Mouse (Mus musculus): ENCODE data around the gene Catsper3. TPM values are rescaled to one million over a fixed set of nuclear protein-coding genes. Genes with fewer than 3 reads are reported as not detected.

The Catsper3 gene
- not detected in 2 replicates for total RNA-seq (2014; fragmentation: Nextera tagmentation)
- total RNA-seq (2017) = not detected in 2 replicates

DNA sequence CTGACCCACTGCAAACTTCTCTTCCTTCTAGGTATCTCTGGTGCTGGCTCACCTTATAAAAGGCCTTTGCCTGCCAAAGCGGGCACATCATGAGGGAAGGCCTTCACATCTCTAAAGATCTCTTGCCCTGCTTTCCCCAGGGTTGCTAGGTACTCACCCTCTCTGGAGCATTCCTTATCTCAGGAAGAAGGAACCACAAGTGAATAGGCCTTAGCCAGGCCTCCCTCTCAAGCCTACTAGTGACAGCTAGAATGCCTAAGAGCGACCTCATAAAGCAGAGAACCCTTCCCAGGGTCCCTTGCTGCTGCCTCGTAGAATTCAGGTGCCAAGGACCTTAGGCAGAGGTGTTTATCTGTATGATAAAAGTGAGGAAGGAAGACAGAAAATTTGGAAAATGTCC is at the start of gene Catsper3:
Catsper3 (plus strand) TSS at position 301 of the 400 bp plus-strand sequence.
- ATAC-seq (replicated peaks; ENCODE audit: low FRiP score, low TSS enrichment, poor library complexity, severe bottlenecking) = no peak

DNA sequence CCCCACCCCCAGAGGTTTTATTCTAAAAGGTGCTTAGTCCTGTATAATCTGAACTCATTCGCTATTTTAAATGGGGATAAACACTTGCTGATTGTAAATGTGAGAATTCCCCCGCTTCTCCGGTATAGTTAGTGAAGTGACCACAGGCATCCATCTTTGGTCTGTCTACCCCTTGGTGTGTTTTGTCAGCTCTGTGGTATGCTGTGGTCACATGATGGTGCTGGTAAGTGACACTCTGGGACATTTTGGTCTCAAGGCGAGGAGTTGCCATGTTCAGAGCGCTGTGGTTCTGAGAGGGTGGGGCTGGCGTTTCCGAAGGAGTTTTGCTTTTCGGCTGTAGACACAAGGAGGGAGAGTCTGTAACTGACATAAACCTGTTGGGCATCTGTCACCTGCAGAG is 46.5 kb upstream of the Catsper3 start:
- ATAC-seq (replicated peaks; ENCODE audit: low FRiP score, low TSS enrichment, poor library complexity, severe bottlenecking) = no peak

GRCm38 (mm10) chr13:55742306-55742705 is 42.1 kb upstream of the Catsper3 start:
- no peak for ATAC-seq (replicated peaks; ENCODE audit: low FRiP score, low TSS enrichment, poor library complexity, severe bottlenecking)

DNA sequence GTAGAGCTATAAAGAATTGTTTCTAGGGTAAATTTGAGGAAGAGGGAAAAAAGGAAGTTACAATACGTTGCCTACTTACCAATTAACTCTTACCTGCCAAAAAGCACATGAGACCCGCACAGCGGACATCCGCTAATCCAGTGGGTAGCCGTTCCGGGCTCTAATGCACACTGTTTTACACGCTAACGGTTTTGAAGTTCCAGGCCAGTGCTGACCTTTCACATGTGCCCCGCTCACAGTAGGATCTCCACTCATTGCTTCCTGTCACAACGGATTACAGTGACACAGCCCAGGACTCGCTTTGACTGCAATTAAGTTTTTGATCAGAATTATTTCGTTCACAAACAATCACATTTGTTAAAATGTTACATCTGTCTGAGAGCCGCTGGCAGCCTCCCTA is 30.0 kb upstream of the Catsper3 start:
- ATAC-seq (replicated peaks; ENCODE audit: low FRiP score, low TSS enrichment, poor library complexity, severe bottlenecking) = 0 out of 2 replicates have a peak, but pooled peaks have one; percentile 27

GRCm38 (mm10) chr13:55756789-55757188 is 27.6 kb upstream of the Catsper3 start:
- ATAC-seq (replicated peaks; ENCODE audit: low FRiP score, low TSS enrichment, poor library complexity, severe bottlenecking) = no peak

DNA sequence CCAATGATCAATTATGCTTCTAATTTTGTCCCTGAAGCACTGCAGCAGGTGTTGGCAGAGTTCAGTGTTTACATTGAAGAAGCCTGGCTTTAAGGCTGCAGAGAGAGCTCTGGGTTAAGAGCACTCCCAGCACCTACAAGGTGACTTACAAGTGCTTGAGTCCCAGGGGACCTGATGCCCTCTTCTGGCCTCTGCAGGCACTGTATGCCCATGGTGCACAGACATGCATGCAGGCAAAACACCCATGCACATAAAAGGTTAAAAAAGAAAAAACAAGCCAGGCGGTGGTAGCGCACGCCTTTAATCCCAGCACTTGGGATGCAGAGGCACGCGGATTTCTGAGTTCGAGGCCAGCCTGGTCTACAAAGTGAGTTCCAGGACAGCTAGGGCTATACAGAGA is 26.7 kb upstream of the Catsper3 start:
- 0 out of 2 replicates have a peak, but pooled peaks have one; percentile 63 for ATAC-seq (replicated peaks; ENCODE audit: low FRiP score, low TSS enrichment, poor library complexity, severe bottlenecking)

DNA sequence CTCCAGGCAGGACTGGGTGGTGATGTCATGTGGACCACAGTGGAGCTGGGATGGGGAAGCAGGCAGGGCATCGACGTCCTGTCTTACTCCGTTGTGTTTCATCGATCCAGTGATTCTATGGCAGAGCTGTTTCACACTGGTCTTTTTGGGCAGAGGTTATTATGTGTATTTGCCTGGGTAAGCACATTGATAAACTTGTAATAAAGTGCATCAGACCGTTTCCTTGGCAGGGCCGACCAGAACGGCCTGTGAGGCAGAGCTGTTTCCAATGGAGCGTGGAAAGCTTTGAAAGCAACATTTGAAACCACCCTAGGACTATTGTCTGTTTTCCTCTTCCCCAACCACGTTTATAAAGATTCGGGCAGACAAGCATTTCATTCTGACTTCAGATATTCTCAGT is 23.8 kb upstream of the Catsper3 start:
- no peak for ATAC-seq (replicated peaks; ENCODE audit: low FRiP score, low TSS enrichment, poor library complexity, severe bottlenecking)

- ATAC-seq (replicated peaks; ENCODE audit: low FRiP score, low TSS enrichment, poor library complexity, severe bottlenecking) = no peak
Measured at GRCm38 (mm10) chr13:55761486-55761885, 22.9 kb upstream of the Catsper3 start.

DNA sequence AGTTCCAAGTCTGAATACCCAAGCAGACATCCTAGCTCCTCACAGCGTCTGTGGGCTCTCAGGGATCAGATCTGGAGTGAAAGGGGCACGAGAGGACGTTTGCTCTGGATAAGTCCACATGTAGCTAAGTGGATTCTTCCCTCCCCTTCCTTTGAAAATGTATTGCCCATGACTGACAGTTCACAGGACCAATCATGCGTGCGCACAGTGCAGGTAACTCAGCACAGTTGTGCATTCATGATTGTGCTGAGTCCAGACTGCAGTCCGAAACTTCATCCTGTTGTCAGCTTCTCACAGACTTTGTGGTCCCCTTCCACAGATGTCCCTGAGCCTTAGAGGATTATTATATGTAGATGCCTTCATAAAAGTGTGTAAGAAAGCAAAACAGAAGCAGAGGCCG is 10.0 kb upstream of the Catsper3 start:
- no peak for ATAC-seq (replicated peaks; ENCODE audit: low FRiP score, low TSS enrichment, poor library complexity, severe bottlenecking)

- no peak for ATAC-seq (replicated peaks; ENCODE audit: low FRiP score, low TSS enrichment, poor library complexity, severe bottlenecking)
Measured at GRCm38 (mm10) chr13:55775056-55775455, 9.3 kb upstream of the Catsper3 start.

DNA sequence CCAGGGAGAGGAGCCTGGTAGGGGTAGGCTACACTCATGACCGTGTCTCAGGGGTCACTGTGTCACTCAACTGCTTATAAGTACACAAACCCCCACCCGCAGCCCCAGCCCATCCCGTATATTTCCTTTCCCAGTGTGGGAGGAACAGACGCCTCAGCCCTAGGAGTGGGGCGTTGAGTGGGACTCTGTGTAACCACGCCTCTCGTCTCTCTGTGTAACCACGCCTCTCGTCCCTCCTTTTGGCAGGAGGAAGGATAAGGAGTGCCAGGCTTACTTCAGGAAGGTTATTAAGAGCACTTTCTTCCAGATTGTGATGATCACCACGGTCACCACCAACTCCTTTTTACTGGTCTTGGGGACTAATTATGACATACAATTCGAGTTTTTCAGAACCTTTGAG is 1.8 kb downstream of the Catsper3 start:
- no peak for ATAC-seq (replicated peaks; ENCODE audit: low FRiP score, low TSS enrichment, poor library complexity, severe bottlenecking)

DNA sequence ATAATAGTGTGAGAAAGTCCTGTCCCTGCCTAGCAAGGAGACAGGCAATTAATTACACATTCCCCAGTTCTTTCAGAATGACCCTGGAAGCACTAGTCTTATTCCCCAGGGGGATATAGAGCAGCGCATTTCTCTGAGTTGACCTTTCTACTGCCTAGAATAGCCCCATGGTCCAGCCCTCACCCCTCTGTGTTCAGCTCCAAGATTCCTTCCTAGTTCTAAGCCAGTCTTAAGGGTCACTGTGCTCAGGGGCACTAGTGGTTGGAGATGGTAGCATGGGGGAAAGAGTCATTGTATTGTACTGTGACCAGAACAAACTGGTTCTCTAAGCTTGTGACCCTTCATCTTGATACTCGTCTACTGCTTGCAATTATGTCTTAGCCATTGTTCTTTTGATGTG is 16.9 kb downstream of the Catsper3 start:
- ATAC-seq (replicated peaks; ENCODE audit: low FRiP score, low TSS enrichment, poor library complexity, severe bottlenecking) = no peak

DNA sequence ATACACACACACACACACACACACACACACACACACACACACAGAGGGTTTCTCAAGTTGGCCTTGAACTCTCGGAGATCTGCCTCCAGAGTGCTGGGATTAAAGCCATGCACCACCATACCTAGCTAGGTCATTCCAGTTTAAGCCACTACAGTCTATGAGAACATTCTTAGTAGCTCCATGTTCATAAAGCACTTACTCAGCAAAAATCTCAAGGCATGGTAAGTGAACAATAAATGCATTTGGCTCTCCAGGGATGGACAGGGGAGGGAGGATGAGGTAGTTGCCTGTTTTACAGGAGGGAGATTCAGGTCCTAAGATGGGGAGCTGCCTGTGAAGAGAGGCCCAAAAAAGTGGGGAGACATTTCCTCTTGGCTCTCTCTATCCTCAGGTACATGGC is 19.6 kb downstream of the Catsper3 start:
- ATAC-seq (replicated peaks; ENCODE audit: low FRiP score, low TSS enrichment, poor library complexity, severe bottlenecking) = no peak

DNA sequence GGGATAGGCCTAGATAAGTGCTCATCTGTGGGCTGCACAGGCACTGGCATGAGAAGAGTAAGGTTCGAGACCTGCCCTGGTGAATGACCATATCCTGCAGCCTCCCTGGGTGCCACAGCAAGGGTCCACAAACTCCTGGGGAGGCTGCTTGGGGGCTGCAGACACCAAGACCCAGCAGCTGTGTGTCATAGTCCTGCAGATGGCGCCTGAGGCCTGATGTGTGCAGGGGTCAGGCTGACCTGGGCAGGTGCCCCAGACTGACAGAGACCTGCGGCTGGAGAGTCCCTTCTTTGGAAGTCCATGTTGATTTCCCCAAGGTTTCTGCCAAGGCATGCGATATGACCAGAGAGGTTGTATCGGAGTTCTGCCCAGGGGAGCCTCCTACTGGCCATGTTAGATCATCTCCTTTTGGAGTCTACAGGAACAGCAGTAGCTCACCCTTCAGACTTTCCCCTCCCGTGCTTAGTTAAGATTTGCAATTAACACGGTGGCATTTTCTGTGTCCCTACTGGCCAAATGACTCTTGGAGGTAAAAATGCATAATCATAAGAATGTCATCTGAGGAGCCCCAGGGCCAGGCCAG is 24.8 kb downstream of the Catsper3 start:
- no peak for ATAC-seq (replicated peaks; ENCODE audit: low FRiP score, low TSS enrichment, poor library complexity, severe bottlenecking)

GRCm38 (mm10) chr13:55809707-55810106 is 25.3 kb downstream of the Catsper3 start:
- no peak for ATAC-seq (replicated peaks; ENCODE audit: low FRiP score, low TSS enrichment, poor library complexity, severe bottlenecking)

- ATAC-seq (replicated peaks; ENCODE audit: low FRiP score, low TSS enrichment, poor library complexity, severe bottlenecking) = no peak
Measured at GRCm38 (mm10) chr13:55810947-55811346, 26.6 kb downstream of the Catsper3 start.

- no peak for ATAC-seq (replicated peaks; ENCODE audit: low FRiP score, low TSS enrichment, poor library complexity, severe bottlenecking)
Measured at GRCm38 (mm10) chr13:55813490-55814016, 29.2 kb downstream of the Catsper3 start.

- ATAC-seq (replicated peaks; ENCODE audit: low FRiP score, low TSS enrichment, poor library complexity, severe bottlenecking) = no peak
Measured at GRCm38 (mm10) chr13:55814834-55815233, 30.5 kb downstream of the Catsper3 start.

DNA sequence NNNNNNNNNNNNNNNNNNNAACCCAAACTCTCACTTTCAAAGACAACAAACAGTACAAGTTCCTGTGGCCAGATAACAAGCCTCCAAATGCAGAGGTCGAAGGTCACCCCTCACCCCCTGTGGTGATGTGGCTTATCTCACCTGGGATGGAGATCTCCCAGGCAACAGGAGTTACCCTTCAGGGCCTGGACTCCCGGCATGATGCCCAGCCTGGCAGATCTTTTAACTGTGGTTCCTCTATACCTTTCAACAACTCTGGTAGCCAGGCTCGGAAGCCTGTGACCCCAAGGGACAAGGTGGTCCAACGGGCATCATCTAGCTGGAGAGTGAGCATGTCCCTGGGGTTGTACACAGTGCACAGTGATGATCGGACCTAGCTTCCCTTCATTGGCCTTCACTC is 38.1 kb downstream of the Catsper3 start:
- ATAC-seq (replicated peaks; ENCODE audit: low FRiP score, low TSS enrichment, poor library complexity, severe bottlenecking) = no peak

DNA sequence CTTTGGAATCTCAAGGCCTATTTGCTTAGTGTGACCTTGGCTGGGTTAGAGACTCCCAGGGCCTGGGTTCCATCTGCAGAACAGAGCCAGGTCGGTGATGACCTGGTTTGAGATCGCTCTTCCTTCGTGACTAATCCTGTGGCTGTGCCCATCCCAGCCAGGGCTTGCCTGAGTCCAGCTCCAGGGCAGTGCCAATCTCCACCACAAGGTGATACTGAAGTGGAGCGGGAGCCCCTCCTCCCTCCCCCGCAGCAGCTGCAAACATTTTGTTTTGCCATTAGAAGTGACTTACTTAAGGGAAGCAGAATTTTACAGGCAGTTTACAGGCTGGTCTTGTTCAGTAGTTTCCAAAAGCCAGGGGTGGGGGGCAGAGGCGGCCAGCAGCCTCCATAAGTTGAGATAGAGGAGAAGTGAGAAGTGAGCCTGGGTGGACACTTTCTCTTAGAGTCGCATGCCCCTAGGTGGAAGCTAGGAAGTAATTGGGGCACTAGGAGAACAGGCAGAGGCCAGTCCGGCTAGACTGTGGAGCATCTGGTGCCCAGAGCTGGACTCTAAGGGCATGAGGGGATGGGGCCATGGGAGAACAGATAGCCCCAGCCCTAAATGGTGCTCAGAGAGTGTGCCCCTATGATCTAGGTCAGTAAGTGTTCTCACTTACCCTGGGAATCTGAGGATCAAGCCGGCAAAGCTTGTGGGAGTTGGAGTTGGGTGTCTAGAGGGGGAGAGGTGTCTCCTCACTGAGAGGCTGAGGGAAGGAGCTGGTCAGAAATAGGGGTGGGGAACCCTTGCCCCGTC is 40.0 kb downstream of the Catsper3 start:
- ATAC-seq (replicated peaks; ENCODE audit: low FRiP score, low TSS enrichment, poor library complexity, severe bottlenecking) = no peak

- no peak for ATAC-seq (replicated peaks; ENCODE audit: low FRiP score, low TSS enrichment, poor library complexity, severe bottlenecking)
Measured at GRCm38 (mm10) chr13:55825245-55825681, 40.9 kb downstream of the Catsper3 start.
